Mouse (Mus musculus): ENCODE measurements at regions not wholly inside any gene's neighbourhood (a gene's known extent, or its start where the extent isn't known, plus 50 kb on each side); places are given as distances from the start of the nearest gene placed in this dataset.
A peak's percentile ranks its signal among the peaks of the same experiment; 100 is the strongest.

DNA sequence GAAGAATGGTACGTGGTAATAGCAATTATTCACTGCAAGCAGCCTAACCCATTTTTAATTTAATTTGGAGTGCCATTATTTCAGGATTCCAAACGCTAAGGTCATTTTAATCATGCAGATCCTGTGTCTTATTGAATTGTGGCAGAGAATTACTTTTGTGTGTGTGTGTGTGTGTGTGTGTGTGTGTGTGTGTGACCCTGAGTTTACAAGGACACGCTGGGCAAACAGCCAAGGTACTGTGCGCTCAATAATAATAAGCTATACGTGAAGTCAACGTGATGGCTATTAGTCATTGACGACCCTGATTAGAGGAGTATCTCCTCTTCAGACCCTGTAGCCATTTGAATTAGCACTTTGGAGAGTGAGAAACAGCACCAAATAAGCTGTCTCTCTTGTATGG is 144.1 kb downstream of the Klf7 start:
- Histone ChIP-seq H3K4me3 (replicated peaks) (no peak overlapping the region), H3K27ac (replicated peaks) (no peak overlapping the region), H3K4me2 (no peak overlapping the region), H3K9ac (replicated peaks) (no peak overlapping the region), H3K36me3 (no peaks in the 10 kb centered on the region), H3K9me3 (replicated peaks) (no peaks in the 10 kb centered on the region), H3K4me1 (peaks cover 6% of the 10 kb centered on the region), H3K27me3 (replicated peaks) (no peaks in the 10 kb centered on the region)
- WGBS, result 29% methylated on average over 7 of the region's 7 CpGs
- no peak for ATAC-seq (ENCODE audit: low FRiP score)

DNA sequence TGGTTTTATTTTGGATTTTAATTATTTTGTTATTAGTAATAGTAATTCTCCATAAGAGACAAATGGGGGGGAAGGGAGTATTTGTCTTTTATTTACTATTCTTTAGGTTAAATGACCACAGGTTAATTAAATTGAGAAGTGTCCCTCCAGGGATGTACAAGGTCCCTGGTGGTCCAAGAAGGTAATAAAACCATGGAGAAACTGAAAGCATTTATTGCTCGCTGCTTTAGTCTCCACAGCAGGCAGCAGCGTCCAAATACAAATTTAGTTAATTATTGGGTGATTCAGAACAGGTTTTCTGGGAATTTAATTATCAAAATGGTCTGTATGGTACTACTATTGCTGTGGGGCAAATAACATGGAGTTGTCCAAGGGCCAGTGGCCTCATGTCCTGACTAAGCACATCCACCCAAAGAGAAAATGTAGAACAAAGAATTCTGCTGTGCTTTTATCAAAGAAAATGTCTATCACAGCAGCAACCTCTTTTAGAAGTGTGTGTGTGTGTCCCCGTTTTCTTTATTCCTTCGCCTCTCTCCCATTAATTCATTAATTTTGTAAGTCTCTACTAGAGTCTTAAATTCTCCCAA is 144.7 kb downstream of the Klf7 start:
- WGBS, result 24% methylated on average over 4 of the region's 4 CpGs
- peak; percentile 68 for ATAC-seq (ENCODE audit: low FRiP score)
- Histone ChIP-seq H3K4me3 (replicated peaks) (no peak overlapping the region), H3K9me3 (replicated peaks) (no peaks in the 10 kb centered on the region), H3K4me1 (peaks cover 6% of the 10 kb centered on the region), H3K9ac (replicated peaks) (no peak overlapping the region), H3K27ac (replicated peaks) (0 out of 2 replicates have a peak overlapping the region, but pooled peaks have one; percentile 14), H3K27me3 (replicated peaks) (no peaks in the 10 kb centered on the region), H3K4me2 (no peak overlapping the region), H3K36me3 (no peaks in the 10 kb centered on the region)

DNA sequence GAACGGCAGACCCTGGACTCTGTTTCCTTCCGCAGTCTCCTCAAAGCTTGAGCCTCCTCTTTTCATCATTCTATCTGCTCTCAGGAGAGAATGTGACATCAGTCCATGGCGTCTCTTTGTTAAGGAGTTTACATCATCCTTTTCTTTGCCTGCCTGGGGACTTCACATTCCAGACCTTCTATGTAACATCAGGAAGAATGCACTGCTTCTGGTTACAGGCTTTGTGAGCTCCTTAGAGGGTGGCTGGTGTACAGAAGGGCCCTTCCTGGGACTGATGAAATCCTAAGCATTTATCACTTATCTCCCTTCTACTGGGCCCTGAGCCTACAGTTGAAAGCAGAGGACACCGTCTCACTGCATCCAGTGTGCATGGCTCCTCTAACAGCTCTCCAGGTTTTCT is 145.2 kb downstream of the Klf7 start:
- H3K27me3 ChIP-seq (replicated peaks), result no peaks in the 10 kb centered on the region
- no peak overlapping the region for H3K9ac ChIP-seq (replicated peaks)
- no peaks in the 10 kb centered on the region for H3K36me3 ChIP-seq
- no peaks in the 10 kb centered on the region for H3K9me3 ChIP-seq (replicated peaks)
- peak; percentile 35; the same call in 1 of the 2 replicates for ATAC-seq (ENCODE audit: low FRiP score)
- H3K27ac ChIP-seq (replicated peaks), result no peak overlapping the region; the same call in 1 of the 2 replicates
- peaks cover 6% of the 10 kb centered on the region for H3K4me1 ChIP-seq
- no peak overlapping the region for H3K4me2 ChIP-seq
- no peak overlapping the region for H3K4me3 ChIP-seq (replicated peaks)
- WGBS, result 43% methylated on average over 4 of the region's 4 CpGs

GRCm38 (mm10) chr1:63967849-63968248 is 154.2 kb downstream of the Klf7 start:
- 90% methylated on average over 11 of the region's 11 CpGs for WGBS

DNA sequence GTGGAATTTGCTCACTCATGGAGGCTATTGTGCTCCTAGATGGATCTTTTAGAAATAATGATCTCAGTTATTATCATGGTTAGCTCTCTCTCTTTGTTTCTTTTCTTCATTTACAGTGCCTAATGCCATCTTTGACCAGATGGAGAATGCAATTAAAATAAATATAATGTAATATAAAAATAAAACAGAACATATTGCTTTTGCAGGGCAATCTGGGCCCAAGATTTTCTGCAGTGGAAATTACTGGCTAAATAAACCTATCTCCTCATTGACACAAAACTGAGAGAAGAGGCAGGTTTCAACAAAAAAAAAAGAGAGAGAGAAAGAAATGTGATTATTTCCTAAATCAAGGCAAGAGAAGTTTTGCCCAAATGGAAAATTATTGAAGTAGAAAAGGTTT is 156.6 kb downstream of the Klf7 start:
- Histone ChIP-seq H3K4me2 (no peak overlapping the region), H3K4me3 (replicated peaks) (no peak overlapping the region), H3K9me3 (replicated peaks) (no peaks in the 10 kb centered on the region), H3K36me3 (no peaks in the 10 kb centered on the region), H3K27me3 (replicated peaks) (no peaks in the 10 kb centered on the region), H3K27ac (replicated peaks) (no peak overlapping the region), H3K9ac (replicated peaks) (no peak overlapping the region), H3K4me1 (no peaks in the 10 kb centered on the region)
- ATAC-seq (ENCODE audit: low FRiP score), result no peak

More at GRCm38 (mm10) chr1:63967849-63968248, 154.2 kb downstream of the Klf7 start:
- H3K36me3 ChIP-seq, result no peaks in the 10 kb centered on the region
- ATAC-seq (ENCODE audit: low FRiP score), result no peak
- no peak overlapping the region for H3K27ac ChIP-seq (replicated peaks)
- H3K9me3 ChIP-seq (replicated peaks), result no peaks in the 10 kb centered on the region
- H3K4me2 ChIP-seq, result no peak overlapping the region
- H3K4me1 ChIP-seq, result no peaks in the 10 kb centered on the region
- H3K9ac ChIP-seq (replicated peaks), result no peak overlapping the region
- no peak overlapping the region for H3K4me3 ChIP-seq (replicated peaks)
- H3K27me3 ChIP-seq (replicated peaks), result no peaks in the 10 kb centered on the region

GRCm38 (mm10) chr1:63964519-63964918 is 157.6 kb downstream of the Klf7 start:
- no peaks in the 10 kb centered on the region for H3K4me1 ChIP-seq
- H3K27ac ChIP-seq (replicated peaks), result no peak overlapping the region
- no peaks in the 10 kb centered on the region for H3K9me3 ChIP-seq (replicated peaks)
- H3K4me3 ChIP-seq (replicated peaks), result no peak overlapping the region
- no peak for ATAC-seq (ENCODE audit: low FRiP score)
- H3K9ac ChIP-seq (replicated peaks), result no peak overlapping the region
- H3K27me3 ChIP-seq (replicated peaks), result no peaks in the 10 kb centered on the region
- H3K36me3 ChIP-seq, result no peaks in the 10 kb centered on the region
- WGBS, result 79% methylated on average over 1 of the region's 1 CpGs
- H3K4me2 ChIP-seq, result no peak overlapping the region

GRCm38 (mm10) chr1:63955701-63956355 is 166.3 kb downstream of the Klf7 start:
- no peaks in the 10 kb centered on the region for H3K9me3 ChIP-seq (replicated peaks)
- H3K36me3 ChIP-seq, result no peaks in the 10 kb centered on the region
- no peak overlapping the region for H3K9ac ChIP-seq (replicated peaks)
- no peak overlapping the region for H3K4me3 ChIP-seq (replicated peaks)
- no peak for ATAC-seq (ENCODE audit: low FRiP score)
- no peak overlapping the region for H3K4me2 ChIP-seq
- 94% methylated on average over 4 of the region's 4 CpGs for WGBS
- no peak overlapping the region for H3K27ac ChIP-seq (replicated peaks)
- peaks cover 11% of the 10 kb centered on the region; the same call in 1 of the 2 replicates for H3K4me1 ChIP-seq
- no peaks in the 10 kb centered on the region for H3K27me3 ChIP-seq (replicated peaks)

GRCm38 (mm10) chr1:63954876-63955513 is 167.1 kb downstream of the Klf7 start:
- Histone ChIP-seq H3K4me2 (no peak overlapping the region), H3K36me3 (no peaks in the 10 kb centered on the region), H3K27me3 (replicated peaks) (no peaks in the 10 kb centered on the region), H3K9me3 (replicated peaks) (no peaks in the 10 kb centered on the region), H3K4me1 (peaks cover 11% of the 10 kb centered on the region; the same call in 1 of the 2 replicates), H3K4me3 (replicated peaks) (no peak overlapping the region), H3K9ac (replicated peaks) (no peak overlapping the region), H3K27ac (replicated peaks) (no peak overlapping the region)
- ATAC-seq (ENCODE audit: low FRiP score), result no peak
- whole genome bisulfite sequencing, result 94% methylated on average over 6 of the region's 6 CpGs

DNA sequence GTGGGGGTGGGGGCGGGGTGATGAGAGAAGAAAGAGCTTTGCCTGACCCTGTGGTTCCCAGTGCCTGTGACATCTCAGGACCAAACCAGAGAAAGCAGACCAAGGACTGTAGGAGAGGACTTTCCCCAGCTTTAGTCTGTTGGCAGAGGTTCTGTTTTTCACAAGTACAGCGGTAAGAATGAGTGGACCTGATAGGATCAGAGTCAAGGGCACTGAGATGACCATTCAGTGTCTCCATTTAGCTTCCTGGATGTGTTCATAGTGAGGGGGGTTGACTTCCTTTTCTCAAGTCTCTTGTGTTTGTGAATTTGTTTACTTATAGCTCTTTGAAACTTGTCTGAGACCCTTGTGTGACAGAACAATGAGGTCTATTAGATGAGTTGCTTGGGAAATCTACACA is 167.9 kb downstream of the Klf7 start:
- H3K4me2 ChIP-seq, result no peak overlapping the region
- H3K4me3 ChIP-seq (replicated peaks), result no peak overlapping the region
- no peak for ATAC-seq (ENCODE audit: low FRiP score)
- H3K27me3 ChIP-seq (replicated peaks), result no peaks in the 10 kb centered on the region
- 78% methylated on average over 2 of the region's 2 CpGs for WGBS
- no peak overlapping the region for H3K9ac ChIP-seq (replicated peaks)
- H3K4me1 ChIP-seq, result peaks cover 11% of the 10 kb centered on the region; the same call in 1 of the 2 replicates
- H3K36me3 ChIP-seq, result no peaks in the 10 kb centered on the region
- H3K27ac ChIP-seq (replicated peaks), result no peak overlapping the region
- H3K9me3 ChIP-seq (replicated peaks), result no peaks in the 10 kb centered on the region

DNA sequence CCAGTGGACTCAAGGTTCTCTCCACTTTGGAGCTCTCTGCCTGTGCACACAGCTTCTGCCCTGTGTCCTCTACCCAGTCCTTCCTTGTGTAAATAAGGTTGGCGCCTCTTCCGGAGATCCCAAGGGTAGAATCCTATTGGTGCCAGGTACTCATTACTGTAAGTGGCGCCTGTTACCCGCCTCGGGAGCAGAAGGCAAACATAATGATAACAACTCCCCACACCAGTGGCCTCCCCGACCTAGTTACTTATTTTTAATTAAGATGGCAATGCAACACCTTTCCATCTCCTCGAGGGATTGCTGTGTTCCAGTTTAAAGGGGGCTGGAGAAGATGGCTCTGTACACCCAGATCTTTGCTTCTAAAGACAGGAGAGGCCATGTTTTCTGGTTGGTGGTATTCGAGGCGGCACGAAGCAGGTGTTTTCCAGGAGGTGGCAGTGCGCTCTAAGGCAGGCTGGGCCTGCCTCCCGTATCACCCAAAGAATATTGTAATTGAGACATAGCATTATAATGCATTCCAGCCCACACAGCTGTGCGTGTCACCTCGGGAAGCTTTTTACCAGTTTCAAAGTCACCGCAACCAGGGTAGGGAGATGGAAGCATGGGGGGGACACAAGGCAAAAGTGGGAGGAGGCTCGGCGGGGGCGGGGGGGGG is 168.7 kb downstream of the Klf7 start:
- peak overlapping the region; percentile 26 for H3K4me2 ChIP-seq
- no peak overlapping the region for H3K4me3 ChIP-seq (replicated peaks)
- H3K36me3 ChIP-seq, result no peaks in the 10 kb centered on the region
- 51% methylated on average over 18 of the region's 18 CpGs for WGBS
- peak; percentile 92 for ATAC-seq (ENCODE audit: low FRiP score)
- H3K27ac ChIP-seq (replicated peaks), result no peak overlapping the region
- H3K9ac ChIP-seq (replicated peaks), result no peak overlapping the region
- H3K9me3 ChIP-seq (replicated peaks), result no peaks in the 10 kb centered on the region
- no peaks in the 10 kb centered on the region for H3K27me3 ChIP-seq (replicated peaks)
- H3K4me1 ChIP-seq, result peaks cover 11% of the 10 kb centered on the region; the same call in 1 of the 2 replicates

- ATAC-seq (ENCODE audit: low FRiP score), result no peak
- H3K9ac ChIP-seq (replicated peaks), result no peak overlapping the region
- no peak overlapping the region for H3K4me3 ChIP-seq (replicated peaks)
- no peak overlapping the region for H3K27ac ChIP-seq (replicated peaks)
- 80% methylated on average over 7 of the region's 7 CpGs for WGBS
- no peaks in the 10 kb centered on the region for H3K9me3 ChIP-seq (replicated peaks)
- no peak overlapping the region for H3K4me2 ChIP-seq
- peaks cover 11% of the 10 kb centered on the region; the same call in 1 of the 2 replicates for H3K4me1 ChIP-seq
- H3K27me3 ChIP-seq (replicated peaks), result no peaks in the 10 kb centered on the region
- H3K36me3 ChIP-seq, result no peaks in the 10 kb centered on the region
Measured at GRCm38 (mm10) chr1:63951663-63952062, 170.4 kb downstream of the Klf7 start.

All from neural tube, embryonic 15.5 days (tissue).